Mouse (Mus musculus) heart, embryonic 12.5 days (tissue): ENCODE results near the gene Yod1. TPM values are rescaled to one million over a fixed set of nuclear protein-coding genes. Genes with fewer than 3 reads are reported as not detected.

Source experiments
- ATAC-seq: fragments of 200-750 bp; cut with Nextera tagmentation; 2 replicates; pipeline ENCODE4 v1.8.0; 2017; ENCODE audit warnings: moderate TSS enrichment, moderate library complexity; ENCODE audit not compliant: insufficient number of reproducible peaks, low FRiP score
- H3K27ac ChIP-seq: fragments of 300-500 bp; sonication (generic); 2 replicates; pipeline ENCODE4 v1.5.1; 2016; ENCODE audit warnings: mild to moderate bottlenecking, moderate library complexity; ENCODE audit not compliant: poor library complexity, severe bottlenecking
- H3K27me3 ChIP-seq: fragments of 300-500 bp; sonication (generic); replicated peaks from 2 replicates; pipeline ENCODE4 v1.6.1; 2016; ENCODE audit warnings: mild to moderate bottlenecking, moderate library complexity
- H3K36me3 ChIP-seq: fragments of 300-500 bp; sonication (generic); 2 replicates; pipeline ENCODE4 v1.6.1; 2016; ENCODE audit warnings: mild to moderate bottlenecking, moderate library complexity
- H3K4me1 ChIP-seq: fragments of 300-500 bp; sonication (generic); replicated peaks from 2 replicates; pipeline ENCODE4 v1.6.1; 2016; ENCODE audit warnings: mild to moderate bottlenecking
- H3K4me2 ChIP-seq: fragments of 300-500 bp; sonication (generic); 2 replicates; pipeline ENCODE4 v1.6.1; 2016; ENCODE audit warnings: mild to moderate bottlenecking, moderate library complexity
- H3K4me3 ChIP-seq: fragments of 300-500 bp; sonication (generic); 2 replicates; pipeline ENCODE4 v1.5.1; 2016; ENCODE audit warnings: mild to moderate bottlenecking
- H3K9ac ChIP-seq: fragments of 300-500 bp; sonication (generic); 2 replicates; pipeline ENCODE4 v1.6.1; 2016; ENCODE audit warnings: mild to moderate bottlenecking, moderate library complexity
- H3K9me3 ChIP-seq: fragments of 300-500 bp; sonication (generic); replicated peaks from 2 replicates; pipeline ENCODE4 v1.6.1; 2016; ENCODE audit warnings: mild to moderate bottlenecking, moderate library complexity
- WGBS: fragments of 180-500 bp; shearing (Covaris S2); methylation state at CpG from one replicate; pipeline ENCODE4 v1.1.7; 2016; 5-methylcytosine and 5-hydroxymethylcytosine counted together
- polyA plus RNA-seq: library from polyadenylated mRNA; unstranded; fragments of >200 nt; fragmentation: Nextera tagmentation; extraction: Ambion mirVana; gene quantifications from 2 replicates; pipeline ENCODE4 v1.2.1, GENCODE M21; 2016

Gene Yod1
- polyA plus RNA-seq: 8.8 and 9.9 TPM in 2 replicates

DNA sequence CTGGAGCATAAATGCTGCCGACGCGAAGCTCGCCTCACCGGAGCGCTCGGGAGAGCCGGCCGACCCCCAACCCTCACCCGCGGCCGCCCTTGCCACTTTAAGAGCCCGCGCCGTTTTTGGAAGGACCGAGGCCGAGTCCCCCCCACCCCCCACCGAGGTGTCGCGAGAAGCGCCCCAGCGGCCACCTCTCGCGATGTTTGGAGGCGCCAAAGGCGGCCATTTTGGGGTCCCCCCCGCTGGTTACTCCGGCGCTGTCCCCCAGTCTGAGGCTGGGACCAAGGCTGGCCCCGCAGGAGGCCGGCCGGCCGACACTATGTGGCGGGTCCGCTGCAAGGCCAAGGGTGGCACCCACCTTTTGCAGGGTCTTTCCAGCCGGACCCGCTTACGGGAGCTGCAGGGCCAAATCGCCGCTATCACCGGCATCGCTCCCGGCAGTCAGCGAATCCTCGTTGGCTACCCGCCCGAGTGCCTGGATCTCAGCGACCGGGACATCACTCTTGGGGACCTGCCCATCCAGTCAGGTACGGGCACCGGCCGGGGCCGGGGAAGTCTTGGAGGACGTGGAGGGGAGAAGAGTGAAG lies at the start of gene Yod1:
Gene Yod1 (plus strand): TSS at position 37 of the 581 bp plus-strand sequence.
- Histone ChIP-seq H3K4me2 (peak within 1 kb of the TSS; percentile 99), H3K4me1 (peaks cover 17% of the 10 kb centered on the region; the same call in 1 of the 2 replicates), H3K27me3 (0 out of 2 replicates have a peak, but pooled peaks cover 5% of the 10 kb centered on the region), H3K4me3 (peak within 1 kb of the TSS; percentile 90), H3K9me3 (no peaks in the 10 kb centered on the region), H3K27ac (peak within 1 kb of the TSS; percentile 89), H3K9ac (peak within 1 kb of the TSS; percentile 91), H3K36me3 (peaks cover 9% of the 10 kb centered on the region)
- under 1% methylated on average over 54 of the region's 54 CpGs for WGBS
- peak; percentile 85 for ATAC-seq

- ATAC-seq: no peak
- no peaks in the 10 kb centered on the region for H3K9me3 ChIP-seq
- WGBS: 76% methylated on average over 2 of the region's 2 CpGs
- H3K27me3 ChIP-seq: no peaks in the 10 kb centered on the region
- H3K4me2 ChIP-seq: no peak overlapping the region
- no peaks in the 10 kb centered on the region for H3K36me3 ChIP-seq
- H3K9ac ChIP-seq: no peak overlapping the region
- no peak overlapping the region for H3K27ac ChIP-seq
- H3K4me3 ChIP-seq: no peak overlapping the region
- no peaks in the 10 kb centered on the region for H3K4me1 ChIP-seq
These were observed 38.6 kb upstream of the Yod1 start for GRCm38 (mm10) chr1:130678551-130678950.

DNA sequence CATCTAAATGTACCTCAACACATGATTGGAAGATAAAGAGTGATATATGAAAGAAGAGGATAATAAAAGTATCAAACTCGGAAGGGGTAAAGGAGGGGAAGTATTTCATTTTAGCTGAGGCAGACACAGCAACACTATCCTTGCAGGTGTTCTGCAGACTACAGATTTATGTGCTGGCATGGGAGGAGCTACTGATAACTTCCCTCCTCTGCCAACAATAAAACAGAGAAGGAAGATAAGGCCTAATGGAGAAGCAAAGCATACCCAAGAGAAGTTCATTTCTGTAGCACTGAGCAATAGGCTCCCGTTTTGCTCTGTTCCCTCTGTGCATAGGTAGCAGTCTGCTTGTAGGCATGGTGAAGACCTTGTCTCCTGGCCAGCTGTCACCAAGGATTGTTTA lies 36.1 kb upstream of the Yod1 start:
- no peak overlapping the region for H3K4me2 ChIP-seq
- no peaks in the 10 kb centered on the region for H3K27me3 ChIP-seq
- no peak overlapping the region for H3K27ac ChIP-seq
- no peak for ATAC-seq
- H3K4me1 ChIP-seq: no peaks in the 10 kb centered on the region
- H3K9me3 ChIP-seq: no peaks in the 10 kb centered on the region
- H3K9ac ChIP-seq: no peak overlapping the region
- 71% methylated on average over 2 of the region's 2 CpGs for WGBS
- H3K36me3 ChIP-seq: no peaks in the 10 kb centered on the region
- H3K4me3 ChIP-seq: no peak overlapping the region

DNA sequence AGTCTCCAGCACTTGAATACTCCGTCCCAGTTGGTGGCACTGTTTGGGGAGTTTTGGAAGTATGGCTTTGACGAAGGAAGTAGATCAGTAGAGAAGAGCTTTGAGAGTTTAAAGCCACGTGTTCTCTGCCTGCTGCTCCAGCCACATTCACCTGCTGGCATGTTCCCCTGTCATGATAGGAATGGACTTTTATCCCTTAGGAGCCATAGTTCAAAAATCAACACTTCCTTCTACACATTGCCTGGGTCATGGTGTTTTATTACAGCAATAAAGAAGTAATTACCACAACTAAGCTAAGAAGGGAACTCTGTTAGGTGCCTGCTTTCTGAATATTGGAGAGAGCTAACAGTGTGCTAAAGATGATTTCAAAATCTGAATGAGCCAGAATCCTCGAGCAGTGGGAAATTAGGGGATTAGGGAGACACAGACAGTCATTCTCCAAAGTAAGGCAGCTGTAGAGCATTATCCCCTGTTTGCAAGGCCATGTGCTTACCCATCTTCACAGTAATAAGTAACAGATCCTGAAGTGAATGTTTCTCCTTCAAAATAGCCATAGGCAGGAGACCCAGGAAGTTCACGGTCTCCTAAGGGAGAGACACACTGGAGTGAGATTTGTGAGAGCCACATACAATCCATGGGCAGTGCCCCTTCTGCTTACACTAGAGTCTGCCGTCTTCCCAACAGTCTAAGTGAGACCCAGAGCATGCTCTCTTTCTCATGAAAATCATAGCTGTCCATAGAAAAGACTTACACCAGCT lies 35.3 kb upstream of the Yod1 start:
- WGBS: 74% methylated on average over 6 of the region's 6 CpGs
- Histone ChIP-seq H3K4me2 (no peak overlapping the region), H3K9me3 (no peaks in the 10 kb centered on the region)

DNA sequence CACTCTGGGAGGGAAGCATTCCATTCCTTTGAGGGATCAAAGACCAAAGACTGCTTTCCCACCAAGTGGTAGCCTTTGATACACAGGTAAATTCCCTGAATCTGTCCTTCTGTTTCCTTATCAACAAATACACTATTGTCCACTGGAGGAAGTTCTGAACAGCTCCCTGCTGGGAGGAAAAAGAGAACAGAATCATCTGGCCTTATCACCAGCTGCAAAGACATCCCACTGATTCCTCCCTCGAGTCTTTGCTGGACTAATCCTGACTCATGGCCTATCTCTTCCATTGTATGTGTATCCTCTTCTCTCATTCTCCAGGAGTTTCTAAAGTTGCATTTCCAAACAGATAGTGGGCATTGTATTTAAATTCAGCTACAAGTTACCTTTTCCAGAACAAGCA lies 33.2 kb upstream of the Yod1 start:
- Histone ChIP-seq H3K4me3 (no peak overlapping the region), H3K9me3 (peaks cover 6% of the 10 kb centered on the region), H3K27ac (no peak overlapping the region), H3K9ac (no peak overlapping the region), H3K4me2 (no peak overlapping the region), H3K36me3 (peaks cover 14% of the 10 kb centered on the region; the same call in 1 of the 2 replicates), H3K27me3 (no peaks in the 10 kb centered on the region), H3K4me1 (no peaks in the 10 kb centered on the region)
- 23% methylated on average over 1 of the region's 1 CpGs for WGBS
- ATAC-seq: no peak

More for the DNA sequence above, 35.3 kb upstream of the Yod1 start:
- H3K4me3 ChIP-seq: no peak overlapping the region
- no peak overlapping the region for H3K27ac ChIP-seq
- no peaks in the 10 kb centered on the region for H3K36me3 ChIP-seq
- no peak for ATAC-seq
- no peaks in the 10 kb centered on the region for H3K4me1 ChIP-seq
- no peaks in the 10 kb centered on the region for H3K27me3 ChIP-seq
- no peak overlapping the region for H3K9ac ChIP-seq

GRCm38 (mm10) chr1:130698601-130699000 lies 18.5 kb upstream of the Yod1 start:
- 88% methylated on average over 5 of the region's 5 CpGs for WGBS

DNA sequence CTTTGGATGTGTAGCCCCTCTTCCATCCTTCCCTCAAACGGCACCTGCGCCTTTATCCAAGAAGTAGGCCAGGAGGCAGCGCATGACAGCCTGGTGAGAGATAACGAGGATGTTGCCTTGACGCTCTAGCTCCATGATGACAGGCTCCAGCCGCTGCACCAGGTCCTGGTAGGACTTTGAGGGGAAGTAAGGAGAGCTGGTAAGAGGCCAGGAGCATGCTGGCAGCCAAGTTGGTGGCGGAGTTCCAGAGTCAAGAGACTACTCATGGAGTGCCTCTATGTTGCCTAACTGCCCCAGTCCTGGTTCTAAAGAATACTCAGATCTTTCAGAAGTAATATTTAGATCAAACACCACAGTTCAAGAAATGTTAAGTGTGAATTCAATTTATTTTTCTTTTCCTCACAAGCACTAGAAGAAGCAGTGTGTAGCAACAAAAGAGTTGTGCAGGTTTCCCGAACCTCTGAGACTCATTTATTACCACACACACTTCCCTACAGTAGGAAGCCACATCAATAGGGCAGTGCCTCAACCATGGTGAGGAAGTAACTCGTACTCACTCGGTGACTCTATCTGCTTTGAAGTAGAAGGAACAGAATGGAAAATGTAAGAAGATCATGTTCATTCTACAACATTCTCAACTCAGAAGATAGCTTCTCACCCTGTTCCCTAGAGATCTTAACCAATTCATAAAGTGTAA lies 17.0 kb upstream of the Yod1 start:
- H3K9me3 ChIP-seq: no peaks in the 10 kb centered on the region
- no peak overlapping the region for H3K4me2 ChIP-seq
- 85% methylated on average over 10 of the region's 10 CpGs for WGBS
- no peaks in the 10 kb centered on the region for H3K27me3 ChIP-seq
- no peak overlapping the region for H3K4me3 ChIP-seq
- no peaks in the 10 kb centered on the region for H3K4me1 ChIP-seq
- no peak overlapping the region for H3K27ac ChIP-seq
- H3K9ac ChIP-seq: no peak overlapping the region
- ATAC-seq: no peak
- H3K36me3 ChIP-seq: peaks cover 58% of the 10 kb centered on the region

More at GRCm38 (mm10) chr1:130698601-130699000, 18.5 kb upstream of the Yod1 start:
- no peak overlapping the region for H3K9ac ChIP-seq
- H3K9me3 ChIP-seq: no peaks in the 10 kb centered on the region
- H3K4me1 ChIP-seq: no peaks in the 10 kb centered on the region
- H3K27ac ChIP-seq: no peak overlapping the region
- H3K4me3 ChIP-seq: no peak overlapping the region
- H3K27me3 ChIP-seq: no peaks in the 10 kb centered on the region
- H3K36me3 ChIP-seq: peaks cover 58% of the 10 kb centered on the region
- ATAC-seq: no peak
- no peak overlapping the region for H3K4me2 ChIP-seq

DNA sequence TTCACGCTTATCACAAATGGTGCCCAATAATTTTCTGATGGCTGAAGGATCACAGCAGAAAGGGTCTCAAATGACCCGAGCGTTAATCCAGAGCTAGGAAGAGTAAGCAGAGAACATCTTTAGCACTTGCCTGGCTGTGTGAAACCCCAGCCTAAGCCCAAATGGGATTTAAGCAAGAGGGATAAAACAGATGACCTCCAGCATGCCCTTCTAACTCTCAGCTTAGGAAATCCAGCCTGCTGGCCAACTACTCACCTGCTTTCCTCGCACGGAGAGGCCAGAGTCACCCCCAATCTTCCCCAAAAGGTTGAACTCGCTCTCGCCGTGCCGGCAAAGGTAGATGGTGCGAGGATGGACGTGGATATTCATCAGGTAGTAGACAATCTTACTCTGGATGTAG lies 15.2 kb upstream of the Yod1 start:
- H3K27me3 ChIP-seq: no peaks in the 10 kb centered on the region
- 88% methylated on average over 11 of the region's 11 CpGs for WGBS
- H3K4me1 ChIP-seq: no peaks in the 10 kb centered on the region
- H3K27ac ChIP-seq: no peak overlapping the region
- no peak overlapping the region for H3K4me2 ChIP-seq
- H3K36me3 ChIP-seq: peaks cover 72% of the 10 kb centered on the region
- H3K9me3 ChIP-seq: no peaks in the 10 kb centered on the region
- no peak overlapping the region for H3K4me3 ChIP-seq
- H3K9ac ChIP-seq: no peak overlapping the region
- ATAC-seq: no peak

- ATAC-seq: no peak
- WGBS: 72% methylated on average over 2 of the region's 2 CpGs
- peaks cover 67% of the 10 kb centered on the region for H3K36me3 ChIP-seq
- no peaks in the 10 kb centered on the region for H3K27me3 ChIP-seq
- no peak overlapping the region for H3K9ac ChIP-seq
- H3K4me3 ChIP-seq: no peak overlapping the region
- no peak overlapping the region for H3K4me2 ChIP-seq
- H3K27ac ChIP-seq: no peak overlapping the region
- H3K4me1 ChIP-seq: no peaks in the 10 kb centered on the region
- H3K9me3 ChIP-seq: no peaks in the 10 kb centered on the region
These were observed 13.5 kb upstream of the Yod1 start for GRCm38 (mm10) chr1:130703613-130704012.

DNA sequence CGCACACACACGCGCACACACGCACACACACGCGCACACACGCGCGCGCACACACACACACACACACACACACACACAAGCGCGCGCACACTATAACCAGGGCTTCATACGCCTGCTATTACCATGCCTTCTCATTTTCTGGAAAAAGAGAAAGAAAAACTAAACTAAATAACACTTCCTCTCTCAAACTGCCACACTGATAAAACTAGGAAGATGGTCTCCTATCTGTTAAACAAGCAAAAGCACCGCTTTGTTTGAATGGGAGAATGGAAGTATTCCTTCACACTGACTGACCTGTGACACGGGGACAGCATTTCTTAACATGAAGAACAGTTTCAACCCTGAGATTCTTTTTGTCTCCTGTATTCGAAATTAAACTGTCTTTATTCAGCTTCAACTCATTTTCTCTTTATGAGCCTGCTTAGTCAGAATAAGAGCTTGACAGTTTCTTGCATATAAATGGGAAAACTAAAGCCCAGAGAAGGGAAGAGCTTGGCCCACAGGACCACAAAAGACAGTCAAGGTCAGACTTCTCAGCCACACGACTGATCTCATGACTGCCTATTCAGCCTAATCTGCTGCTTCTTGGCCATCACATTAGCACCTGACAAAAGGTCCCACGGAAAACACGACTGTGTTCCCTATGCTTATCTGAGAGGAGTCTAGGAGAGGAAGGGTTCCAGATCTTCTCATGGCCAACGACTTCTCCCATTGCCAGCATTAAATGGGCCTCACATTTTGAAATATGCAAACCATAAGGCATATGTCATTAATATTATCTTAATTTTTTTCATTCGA lies 6.6 kb upstream of the Yod1 start:
- ATAC-seq: no peak
- WGBS: 79% methylated on average over 22 of the region's 22 CpGs

More for the DNA sequence above, 6.6 kb upstream of the Yod1 start:
- Histone ChIP-seq H3K9me3 (no peaks in the 10 kb centered on the region), H3K4me1 (peaks cover 11% of the 10 kb centered on the region), H3K27me3 (0 out of 2 replicates have a peak, but pooled peaks cover 5% of the 10 kb centered on the region), H3K4me3 (no peak overlapping the region), H3K4me2 (no peak overlapping the region), H3K9ac (no peak overlapping the region), H3K27ac (no peak overlapping the region), H3K36me3 (peaks cover 26% of the 10 kb centered on the region)
